Mouse (Mus musculus) liver, embryonic 14.5 days (tissue): ENCODE measurements at regions not wholly inside any gene's neighbourhood (a gene's known extent, or its start where the extent isn't known, plus 50 kb on each side); places are given as distances from the start of the nearest gene placed in this dataset.

Experiments used
- ATAC-seq: fragments of 200-750 bp; cut with Nextera tagmentation; 2 replicates; pipeline ENCODE4 v1.8.0; 2017; ENCODE audit warnings: moderate number of reproducible peaks, mild to moderate bottlenecking, moderate library complexity; ENCODE audit not compliant: insufficient read depth
- DNase-seq, 3 experiments: peaks; one replicate each; pipeline ENCODE4 v3.0.0-alpha.2; 2012 to 2013; ENCODE audit warnings: low read depth in 3 of 3, low spot score in 3 of 3
- H3K27ac ChIP-seq: fragments of 300-500 bp; sonication (generic); 2 replicates; pipeline ENCODE4 v1.5.1; 2014; ENCODE audit warnings: moderate library complexity, mild to moderate bottlenecking, control low read depth, inconsistent platforms
- H3K27me3 ChIP-seq: fragments of 300-500 bp; sonication (generic); 2 replicates; pipeline ENCODE4 v1.6.1; 2014; ENCODE audit warnings: mild to moderate bottlenecking, low read length, moderate library complexity; ENCODE audit not compliant: control insufficient read depth, insufficient read depth
- H3K36me3 ChIP-seq: fragments of 300-500 bp; sonication (generic); replicated peaks from 2 replicates; pipeline ENCODE4 v1.6.1; 2014; ENCODE audit warnings: low read depth; ENCODE audit not compliant: control insufficient read depth, insufficient read depth
- H3K4me1 ChIP-seq, 2 experiments: fragments of 200-500 bp in 1 of 2; fragments of 300-500 bp in 1 of 2; sonication (generic) in 1 of 2; replicated peaks; 2 replicates each; pipeline ENCODE4 v1.6.1; 2012 to 2014; ENCODE audit warnings: antibody characterized with exemption in 1 of 2, inconsistent platforms in 1 of 2, low read length in 1 of 2; ENCODE audit not compliant: control insufficient read depth in 2 of 2, insufficient read depth in 2 of 2
- H3K4me2 ChIP-seq: fragments of 300-500 bp; sonication (generic); 2 replicates; pipeline ENCODE4 v1.6.1; 2014; ENCODE audit warnings: low read depth, mild to moderate bottlenecking, control low read depth, moderate library complexity
- H3K4me3 ChIP-seq, 2 experiments: fragments of 200-500 bp in 1 of 2; fragments of 300-500 bp in 1 of 2; sonication (generic) in 1 of 2; 2 replicates each; pipeline ENCODE4 v1.5.1; 2012 to 2014; ENCODE audit warnings: low read depth in 2 of 2, low read length in 2 of 2, mild to moderate bottlenecking in 2 of 2, control low read depth in 1 of 2, inconsistent platforms in 1 of 2, moderate library complexity in 1 of 2; ENCODE audit not compliant: insufficient read depth in 1 of 2
- H3K9ac ChIP-seq: fragments of 300-500 bp; sonication (generic); replicated peaks from 2 replicates; pipeline ENCODE4 v1.6.1; 2014; ENCODE audit warnings: mild to moderate bottlenecking, control low read depth, moderate library complexity
- H3K9me3 ChIP-seq: fragments of 300-500 bp; sonication (generic); 2 replicates; pipeline ENCODE4 v1.6.1; 2016; ENCODE audit warnings: low read length, mixed read lengths; ENCODE audit not compliant: control insufficient read depth
- CTCF ChIP-seq: IDR thresholded peaks from 2 replicates; pipeline ENCODE4 v1.5.1; 2016; ENCODE audit warnings: antibody characterized with exemption, low read depth, control low read depth
- EP300 ChIP-seq: IDR thresholded peaks from 2 replicates; pipeline ENCODE4 v1.6.1; 2016; ENCODE audit warnings: antibody characterized with exemption, low read depth
- WGBS: fragments of 180-500 bp; shearing (Covaris S2); extraction: QIAGEN DNeasy Blood & Tissue Kit; methylation state at CpG from one replicate; pipeline ENCODE4 v1.1.7; 2014; ENCODE audit not compliant: insufficient replicate concordance; 5-methylcytosine and 5-hydroxymethylcytosine counted together

DNA sequence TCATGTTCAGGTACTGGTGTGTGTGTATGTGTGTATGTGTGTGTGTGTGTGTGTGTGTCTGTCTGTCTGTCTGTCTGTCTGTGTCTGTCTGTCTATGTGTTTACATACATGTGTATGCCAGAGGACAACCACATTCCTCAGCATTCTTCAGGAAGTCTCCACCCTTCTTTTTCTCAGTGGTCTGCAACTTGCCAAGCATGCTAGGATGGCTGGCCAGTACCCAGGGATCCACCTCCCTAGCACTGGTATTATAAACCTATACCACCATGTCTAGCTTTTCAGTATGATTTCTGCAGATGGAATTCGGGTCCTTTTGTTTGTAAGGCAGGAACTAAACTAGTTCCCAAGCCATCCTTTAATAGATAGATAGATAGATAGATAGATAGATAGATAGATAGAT lies 2751.1 kb upstream of the 5930422O12Rik start:
- ATAC-seq (no peak), DNase-seq (peak in 1 of 3 experiments; percentile 0)
- Histone ChIP-seq H3K27me3 (no peaks in the 10 kb centered on the region), H3K9me3 (peaks cover 5% of the 10 kb centered on the region), H3K9ac (no peak overlapping the region), H3K36me3 (no peaks in the 10 kb centered on the region), H3K4me2 (no peak overlapping the region), H3K27ac (no peak overlapping the region), H3K4me3 (no peak overlapping the region), H3K4me1 (no peaks in the 10 kb centered on the region)
- TF ChIP-seq CTCF (no peak), EP300 (no peak)
- 90% methylated on average over 1 of the region's 1 CpGs for WGBS

DNA sequence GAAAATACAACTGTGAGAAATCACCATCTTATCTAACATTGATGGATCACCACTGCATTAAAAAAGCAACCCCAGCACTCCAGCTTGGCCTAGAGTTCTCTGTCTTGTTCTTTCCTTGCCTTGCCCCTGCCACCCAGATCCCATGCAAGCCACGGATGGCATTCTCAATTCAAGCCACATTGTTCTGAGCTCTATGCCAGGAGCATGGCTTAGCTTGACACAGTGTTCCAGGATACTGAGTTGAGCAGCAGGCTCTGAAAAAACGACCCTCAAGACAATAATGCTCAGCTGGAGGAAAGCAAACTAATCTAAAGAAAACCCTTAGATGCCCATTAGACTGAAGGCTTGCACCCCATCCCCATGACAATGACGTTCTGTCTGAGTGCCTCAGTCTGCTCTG lies 2746.3 kb upstream of the 5930422O12Rik start:
- 34% methylated on average over 3 of the region's 3 CpGs for WGBS
- no peak overlapping the region for H3K4me3 ChIP-seq
- H3K36me3 ChIP-seq, result no peaks in the 10 kb centered on the region
- no peaks in the 10 kb centered on the region for H3K4me1 ChIP-seq
- H3K27me3 ChIP-seq, result no peaks in the 10 kb centered on the region
- no peak overlapping the region for H3K27ac ChIP-seq
- no peak for ATAC-seq
- no peak overlapping the region for H3K9ac ChIP-seq
- H3K9me3 ChIP-seq, result peaks cover 5% of the 10 kb centered on the region
- no peak for TF ChIP-seq EP300
- no peak for TF ChIP-seq CTCF
- DNase-seq, result no peak
- no peak overlapping the region for H3K4me2 ChIP-seq

DNA sequence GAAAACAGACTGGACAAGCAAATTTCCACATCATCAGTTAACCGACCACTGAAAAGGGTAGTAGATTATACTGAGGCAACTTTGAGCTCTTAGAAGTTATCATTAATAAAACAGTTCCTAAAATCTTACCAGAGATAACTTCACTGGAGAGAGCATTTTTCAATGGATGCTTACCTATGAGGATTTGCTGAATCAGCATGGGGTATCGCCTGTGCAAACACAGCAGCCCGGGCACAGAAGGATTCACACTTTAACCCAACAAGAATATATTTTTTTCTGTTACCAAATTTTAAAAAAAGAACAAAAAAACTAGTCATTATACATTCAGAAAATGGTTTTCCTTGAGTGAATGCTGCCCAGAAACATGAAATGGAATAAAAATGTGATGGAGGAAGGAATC lies 2742.0 kb upstream of the 5930422O12Rik start:
- WGBS, result 67% methylated on average over 3 of the region's 3 CpGs
- no peak for ATAC-seq
- DNase-seq, result no peak
- Histone ChIP-seq H3K9me3 (no peaks in the 10 kb centered on the region), H3K4me3 (no peak overlapping the region), H3K36me3 (no peaks in the 10 kb centered on the region), H3K4me1 (no peaks in the 10 kb centered on the region), H3K9ac (no peak overlapping the region), H3K27ac (no peak overlapping the region), H3K27me3 (no peaks in the 10 kb centered on the region), H3K4me2 (no peak overlapping the region)
- TF ChIP-seq CTCF (no peak), EP300 (no peak)

DNA sequence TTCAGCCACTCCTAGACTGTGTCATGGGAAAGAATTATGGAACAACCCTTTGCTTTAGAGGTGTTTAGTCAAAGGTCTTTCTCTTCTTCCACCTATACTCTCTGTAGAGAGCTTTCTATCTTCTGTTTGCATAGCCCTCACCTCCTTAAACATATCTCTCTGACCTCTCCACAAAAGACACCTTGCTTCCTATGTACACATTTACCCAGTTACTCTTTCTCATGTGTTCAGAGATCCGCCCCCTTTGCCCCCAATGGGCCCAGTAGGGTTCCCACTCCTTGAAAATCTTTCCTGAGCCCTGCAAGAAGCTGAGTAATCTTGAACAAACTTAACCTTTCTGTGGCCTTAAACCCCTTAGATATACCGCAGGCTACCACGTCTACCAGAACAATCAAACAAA lies 2734.4 kb upstream of the 5930422O12Rik start:
- no peak for DNase-seq
- no peaks in the 10 kb centered on the region for H3K9me3 ChIP-seq
- no peak for ATAC-seq
- no peaks in the 10 kb centered on the region for H3K4me1 ChIP-seq
- no peaks in the 10 kb centered on the region for H3K36me3 ChIP-seq
- no peak overlapping the region for H3K4me3 ChIP-seq
- WGBS, result 49% methylated on average over 3 of the region's 3 CpGs
- TF ChIP-seq CTCF (no peak), EP300 (no peak)
- no peak overlapping the region for H3K27ac ChIP-seq
- H3K4me2 ChIP-seq, result no peak overlapping the region
- H3K9ac ChIP-seq, result no peak overlapping the region
- H3K27me3 ChIP-seq, result no peaks in the 10 kb centered on the region

DNA sequence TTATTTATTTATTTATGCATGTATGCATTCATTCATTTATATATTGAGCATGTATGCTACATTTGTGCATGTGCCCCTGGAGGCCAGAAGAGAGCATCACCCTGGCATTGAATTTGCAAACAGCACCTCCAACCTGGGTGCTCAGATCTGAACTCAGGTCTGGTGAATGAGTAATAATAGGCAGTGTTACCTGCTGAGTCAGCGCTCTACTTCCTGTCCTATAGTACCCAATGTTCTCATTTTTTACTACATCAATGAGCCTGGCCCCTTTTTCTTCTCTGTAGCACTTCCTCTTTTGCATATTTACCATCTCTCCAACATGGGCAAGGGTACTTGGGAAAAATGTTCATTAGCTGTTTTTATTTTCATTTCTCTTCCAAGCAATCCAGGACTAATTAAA lies 2711.9 kb upstream of the 5930422O12Rik start:
- Histone ChIP-seq H3K36me3 (no peaks in the 10 kb centered on the region), H3K27me3 (no peaks in the 10 kb centered on the region), H3K9ac (no peak overlapping the region), H3K4me2 (no peak overlapping the region), H3K27ac (no peak overlapping the region), H3K4me3 (no peak overlapping the region), H3K4me1 (no peaks in the 10 kb centered on the region), H3K9me3 (no peaks in the 10 kb centered on the region)
- DNase-seq, result no peak
- WGBS, result 63% methylated on average over 1 of the region's 1 CpGs
- no peak for ATAC-seq
- TF ChIP-seq CTCF, result no peak
- TF ChIP-seq EP300, result no peak

DNA sequence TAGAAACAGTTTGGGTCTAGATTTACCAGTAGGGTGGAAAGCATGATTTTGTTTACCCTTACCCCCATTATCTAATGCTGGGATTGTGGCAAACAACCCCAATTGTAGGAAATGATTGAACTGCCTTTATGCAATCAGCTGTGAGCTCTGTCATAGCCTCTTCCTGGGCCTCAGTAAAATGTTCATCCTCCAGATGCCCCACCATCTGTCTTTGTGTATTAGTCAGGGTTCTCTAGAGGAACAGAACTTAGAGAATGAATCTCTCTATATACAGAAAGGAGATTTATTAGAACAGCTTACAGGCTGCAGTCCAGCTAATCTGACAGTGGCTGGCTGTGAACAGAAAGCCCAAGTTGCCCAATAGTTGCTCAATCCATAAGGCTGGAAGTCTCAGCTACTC lies 2698.1 kb upstream of the 5930422O12Rik start:
- no peak for ATAC-seq
- H3K4me3 ChIP-seq, result no peak overlapping the region
- TF ChIP-seq CTCF (no peak), EP300 (no peak)

More for the DNA sequence above, 2698.1 kb upstream of the 5930422O12Rik start:
- H3K4me2 ChIP-seq, result no peak overlapping the region
- no peaks in the 10 kb centered on the region for H3K9me3 ChIP-seq
- H3K4me1 ChIP-seq, result no peaks in the 10 kb centered on the region
- H3K36me3 ChIP-seq, result no peaks in the 10 kb centered on the region
- no peak for DNase-seq
- no peak overlapping the region for H3K27ac ChIP-seq
- H3K27me3 ChIP-seq, result no peaks in the 10 kb centered on the region
- no peak overlapping the region for H3K9ac ChIP-seq
